Mouse (Mus musculus) embryonic fibroblast, embryonic 13.5 days (primary cell): ENCODE data around the gene Tcaf2. TPM values are rescaled to one million over a fixed set of nuclear protein-coding genes. Genes with fewer than 3 reads are reported as not detected.

ENCODE experiments used
- H3K27ac ChIP-seq: 2 replicates; pipeline ENCODE4 v1.5.1; 2012; ENCODE audit warnings: low read length, control low read depth, inconsistent platforms; ENCODE audit not compliant: insufficient read depth
- H3K4me1 ChIP-seq: 2 replicates; pipeline ENCODE4 v1.6.1; 2011; ENCODE audit warnings: low read length; ENCODE audit not compliant: control insufficient read depth, insufficient read depth
- H3K4me3 ChIP-seq: 2 replicates; pipeline ENCODE4 v1.5.1; 2011; ENCODE audit warnings: mild to moderate bottlenecking, control low read depth, low read length; ENCODE audit not compliant: insufficient read depth
- CTCF ChIP-seq: IDR thresholded peaks from 2 replicates; pipeline ENCODE4 v1.5.1; 2011; ENCODE audit warnings: mild to moderate bottlenecking, control low read depth, low read length, moderate library complexity, borderline replicate concordance; ENCODE audit not compliant: insufficient read depth
- POLR2A ChIP-seq: IDR thresholded peaks from 2 replicates; pipeline ENCODE4 v1.6.1; 2011; ENCODE audit warnings: low read depth, mild to moderate bottlenecking, control low read depth, low read length, moderate library complexity
- polyA plus RNA-seq: library from polyadenylated mRNA; stranded (reverse); fragments of >200 nt; gene quantifications from 2 replicates; pipeline ENCODE4 v1.2.4, GENCODE M21; 2011; ENCODE audit warnings: low read depth; ENCODE audit not compliant: missing spikeins, insufficient read length

Gene Tcaf2
- polyA plus RNA-seq, result 8.8 and 10.8 TPM in 2 replicates

GRCm38 (mm10) chr6:42644912-42645549 lies at the start of gene Tcaf2:
TSS of gene Tcaf2 (minus strand) at chr6:42645254.
- no peak within 1 kb of the TSS for H3K27ac ChIP-seq
- TF ChIP-seq CTCF, result peak; percentile 75
- peak; percentile 59 for TF ChIP-seq POLR2A
- peak within 1 kb of the TSS; percentile 46 for H3K4me3 ChIP-seq
- H3K4me1 ChIP-seq, result no peaks in the 10 kb centered on the region

GRCm38 (mm10) chr6:42692517-42693190 lies 47.6 kb upstream of the Tcaf2 start:
- H3K4me1 ChIP-seq, result peaks cover 2% of the 10 kb centered on the region; the same call in 1 of the 2 replicates
- no peak for TF ChIP-seq CTCF
- peak; percentile 80 for TF ChIP-seq POLR2A
- H3K27ac ChIP-seq, result peak overlapping the region; percentile 65
- peak overlapping the region; percentile 65 for H3K4me3 ChIP-seq

- TF ChIP-seq CTCF, result no peak
- peak; percentile 62 for TF ChIP-seq POLR2A
- Histone ChIP-seq H3K4me1 (peaks cover 2% of the 10 kb centered on the region; the same call in 1 of the 2 replicates), H3K27ac (peak overlapping the region; percentile 65), H3K4me3 (peak overlapping the region; percentile 65)
Observed at GRCm38 (mm10) chr6:42692154-42692516, 47.1 kb upstream of the Tcaf2 start.

GRCm38 (mm10) chr6:42689761-42690160 lies 44.7 kb upstream of the Tcaf2 start:
- TF ChIP-seq CTCF (no peak), POLR2A (no peak)
- H3K4me1 ChIP-seq, result peaks cover 2% of the 10 kb centered on the region; the same call in 1 of the 2 replicates
- H3K27ac ChIP-seq, result no peak overlapping the region

GRCm38 (mm10) chr6:42687907-42688306 lies 42.9 kb upstream of the Tcaf2 start:
- Histone ChIP-seq H3K4me1 (peaks cover 2% of the 10 kb centered on the region; the same call in 1 of the 2 replicates), H3K27ac (no peak overlapping the region), H3K4me3 (no peak overlapping the region)
- TF ChIP-seq POLR2A (no peak), CTCF (no peak)

More at GRCm38 (mm10) chr6:42689761-42690160, 44.7 kb upstream of the Tcaf2 start:
- no peak overlapping the region for H3K4me3 ChIP-seq

- H3K4me3 ChIP-seq, result no peak overlapping the region
- no peak overlapping the region for H3K27ac ChIP-seq
- H3K4me1 ChIP-seq, result no peaks in the 10 kb centered on the region
- no peak for TF ChIP-seq CTCF
- TF ChIP-seq POLR2A, result no peak
Observed at GRCm38 (mm10) chr6:42680077-42680476, 35.0 kb upstream of the Tcaf2 start.

- no peak for TF ChIP-seq POLR2A
Observed at GRCm38 (mm10) chr6:42676011-42676410, 31.0 kb upstream of the Tcaf2 start.

GRCm38 (mm10) chr6:42671767-42672166 lies 26.7 kb upstream of the Tcaf2 start:
- TF ChIP-seq CTCF, result no peak
- TF ChIP-seq POLR2A, result no peak
- Histone ChIP-seq H3K4me3 (no peak overlapping the region), H3K4me1 (no peaks in the 10 kb centered on the region), H3K27ac (no peak overlapping the region)

More at GRCm38 (mm10) chr6:42676011-42676410, 31.0 kb upstream of the Tcaf2 start:
- H3K4me3 ChIP-seq, result no peak overlapping the region
- H3K4me1 ChIP-seq, result no peaks in the 10 kb centered on the region
- no peak overlapping the region for H3K27ac ChIP-seq

- H3K27ac ChIP-seq, result no peak overlapping the region
- no peak for TF ChIP-seq CTCF
- TF ChIP-seq POLR2A, result no peak
- no peak overlapping the region for H3K4me3 ChIP-seq
- no peaks in the 10 kb centered on the region for H3K4me1 ChIP-seq
Observed at GRCm38 (mm10) chr6:42667722-42668121, 22.7 kb upstream of the Tcaf2 start.

- TF ChIP-seq CTCF (no peak), POLR2A (no peak)
- H3K4me3 ChIP-seq, result no peak overlapping the region
- no peaks in the 10 kb centered on the region for H3K4me1 ChIP-seq
- no peak overlapping the region for H3K27ac ChIP-seq
Observed at GRCm38 (mm10) chr6:42661739-42662138, 16.7 kb upstream of the Tcaf2 start.
